Mouse (Mus musculus) G1E (cell line): Measurements from ENCODE around the gene Foxr1.

Experiments used
- CTCF ChIP-seq: IDR thresholded peaks from 2 replicates; pipeline ENCODE4 v1.5.1; 2012; ENCODE audit warnings: low read depth, low read length, inconsistent platforms, mixed read lengths
- GATA1 ChIP-seq: IDR thresholded peaks from 2 replicates; pipeline ENCODE4 v1.6.1; 2012; ENCODE audit warnings: borderline replicate concordance, low read length, inconsistent platforms, mixed read lengths
- TAL1 ChIP-seq: conservative IDR thresholded peaks from 2 replicates; pipeline ENCODE4 v1.6.1; 2012; ENCODE audit warnings: low read depth, low read length, inconsistent platforms, mixed read lengths

DNA sequence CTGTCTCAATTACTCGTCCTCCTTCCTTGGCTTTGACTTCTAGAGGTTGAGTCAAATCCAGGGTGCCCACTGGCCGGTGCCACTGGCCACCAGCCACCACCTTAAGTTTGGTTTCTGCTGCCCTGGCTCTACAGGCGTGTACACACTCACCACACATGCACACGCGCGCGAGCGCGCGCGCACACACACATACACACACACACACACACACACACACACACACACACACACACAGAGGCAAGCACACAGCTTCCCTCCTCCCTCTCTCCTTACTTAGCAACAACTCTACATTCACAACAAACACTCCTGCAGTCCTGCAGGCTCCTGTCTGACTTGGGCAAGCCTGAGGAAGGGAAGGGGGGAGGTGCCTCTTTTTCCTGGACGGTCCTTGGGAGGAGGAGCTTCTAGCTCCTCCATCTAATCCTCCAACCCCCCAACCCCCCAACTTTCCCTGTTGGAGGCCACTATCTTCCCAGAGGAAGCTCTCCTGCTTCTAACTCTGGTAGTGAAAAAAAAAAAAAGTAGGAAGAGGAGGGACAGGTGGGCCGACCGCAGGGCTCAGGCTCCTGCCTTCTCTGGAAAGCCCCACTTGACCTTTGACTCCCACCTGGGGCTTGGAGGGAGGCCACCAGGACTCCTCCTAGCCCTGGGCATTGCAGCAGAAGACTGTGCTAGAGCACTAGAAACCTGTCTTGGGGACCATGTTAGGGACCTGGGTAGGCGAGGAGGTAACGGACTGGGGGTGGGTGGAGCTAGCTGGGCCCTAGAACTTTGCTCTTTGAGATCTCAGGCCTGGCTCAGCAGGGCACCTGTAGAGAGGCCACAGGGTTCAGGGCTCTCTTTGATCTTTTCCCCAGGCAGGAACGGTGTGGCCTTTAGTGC, 49.4 kb upstream of the Foxr1 start:
- TF ChIP-seq TAL1 (no peak), CTCF (no peak), GATA1 (no peak)
